Mouse (Mus musculus) CH12.LX (cell line): ENCODE measurements around the gene Zeb2. TPM values are rescaled to one million over a fixed set of nuclear protein-coding genes. Genes with fewer than 3 reads are reported as not detected.

Experiments used
- DNase-seq: peaks from one replicate; pipeline ENCODE4 v3.0.0-alpha.2; 2013; ENCODE audit errors: extremely low read depth
- H3K27ac ChIP-seq: 2 replicates; pipeline ENCODE4 v1.5.1; 2012; ENCODE audit warnings: low read depth, mild to moderate bottlenecking, control low read depth, moderate library complexity; ENCODE audit not compliant: insufficient read depth
- H3K27me3 ChIP-seq: replicated peaks from 2 replicates; pipeline ENCODE3; 2012; ENCODE audit warnings: inconsistent platforms
- H3K36me3 ChIP-seq, 2 experiments: replicated peaks in 1 of 2; 2 replicates each; pipeline versions ENCODE3 to v1.6.1; 2012; ENCODE audit warnings: inconsistent platforms in 1 of 2, low read length in 1 of 2, mild to moderate bottlenecking in 1 of 2, mixed read lengths in 1 of 2, moderate library complexity in 1 of 2; ENCODE audit not compliant: control insufficient read depth in 1 of 2, insufficient read depth in 1 of 2
- H3K4me1 ChIP-seq, 2 experiments: 2 replicates each; pipeline ENCODE4 v1.6.1; 2012; ENCODE audit warnings: inconsistent platforms in 1 of 2, moderate library complexity in 1 of 2; ENCODE audit not compliant: insufficient read depth in 2 of 2, control insufficient read depth in 1 of 2
- H3K4me2 ChIP-seq: 2 replicates; pipeline ENCODE4 v1.6.1; 2012; ENCODE audit warnings: low read depth, mild to moderate bottlenecking, control low read depth; ENCODE audit not compliant: poor library complexity, insufficient read depth, severe bottlenecking
- H3K4me3 ChIP-seq, 3 experiments: fragments of 150-350 bp in 1 of 3; sonication (generic) in 1 of 3; replicated peaks in 1 of 3; 2 replicates each; pipeline versions ENCODE3 to v1.5.1; 2011 to 2012; ENCODE audit warnings: low read depth in 2 of 3, low read length in 2 of 3, mild to moderate bottlenecking in 2 of 3, moderate library complexity in 2 of 3, control low read depth in 1 of 3, improper control_type of control experiment in 1 of 3, inconsistent platforms in 1 of 3, mixed read lengths in 1 of 3; ENCODE audit not compliant: poor library complexity in 1 of 3
- H3K79me2 ChIP-seq: replicated peaks from 2 replicates; pipeline ENCODE4 v1.6.1; 2012; ENCODE audit warnings: mild to moderate bottlenecking, moderate library complexity; ENCODE audit not compliant: control insufficient read depth, poor library complexity, insufficient read depth, severe bottlenecking; ENCODE audit errors: extremely low read depth
- H3K9ac ChIP-seq: 2 replicates; pipeline ENCODE4 v1.6.1; 2012; ENCODE audit warnings: low read depth, mild to moderate bottlenecking, control low read depth, moderate library complexity; ENCODE audit not compliant: insufficient read depth
- H3K9me3 ChIP-seq: replicated peaks from 2 replicates; pipeline ENCODE3; 2012; ENCODE audit warnings: low read length, inconsistent platforms, mixed read lengths
- BHLHE40 ChIP-seq: IDR thresholded peaks from 2 replicates; pipeline ENCODE4 v1.6.1; 2011; ENCODE audit warnings: mild to moderate bottlenecking, low read depth, low read length, improper control_type of control experiment
- CHD1 ChIP-seq: IDR thresholded peaks from 2 replicates; pipeline ENCODE4 v1.6.1; 2012; ENCODE audit warnings: low read depth, low read length, improper control_type of control experiment, inconsistent platforms
- CHD2 ChIP-seq: IDR thresholded peaks from 2 replicates; pipeline ENCODE4 v1.6.1; 2011; ENCODE audit warnings: low read length, improper control_type of control experiment
- E2F4 ChIP-seq: IDR thresholded peaks from 2 replicates; pipeline ENCODE4 v1.6.1; 2011; ENCODE audit warnings: low read depth, low read length, improper control_type of control experiment; ENCODE audit not compliant: insufficient replicate concordance
- ELF1 ChIP-seq: IDR thresholded peaks from 2 replicates; pipeline ENCODE4 v1.6.1; 2014; ENCODE audit warnings: low read depth, mild to moderate bottlenecking, inconsistent platforms, low read length, improper control_type of control experiment
- EP300 ChIP-seq: IDR thresholded peaks from 2 replicates; pipeline ENCODE4 v1.6.1; 2011; ENCODE audit warnings: low read length, improper control_type of control experiment
- ETS1 ChIP-seq: conservative IDR thresholded peaks from 2 replicates; pipeline ENCODE4 v1.6.1; 2012; ENCODE audit warnings: low read depth, mild to moderate bottlenecking, inconsistent platforms, low read length, improper control_type of control experiment, moderate library complexity
- GABPA ChIP-seq: IDR thresholded peaks from 2 replicates; pipeline ENCODE4 v1.6.1; 2012; ENCODE audit warnings: low read depth, low read length, improper control_type of control experiment, inconsistent platforms; ENCODE audit not compliant: insufficient replicate concordance
- JUND ChIP-seq: conservative IDR thresholded peaks from 2 replicates; pipeline ENCODE4 v1.6.1; 2011; ENCODE audit warnings: low read depth, low read length, improper control_type of control experiment
- MAFK ChIP-seq: IDR thresholded peaks from 2 replicates; pipeline ENCODE4 v1.6.1; 2011; ENCODE audit warnings: low read length, improper control_type of control experiment; ENCODE audit not compliant: insufficient replicate concordance
- MAX ChIP-seq: IDR thresholded peaks from 2 replicates; pipeline ENCODE4 v1.6.1; 2011; ENCODE audit warnings: low read length, improper control_type of control experiment
- MAZ ChIP-seq: IDR thresholded peaks from 2 replicates; pipeline ENCODE4 v1.6.1; 2012; ENCODE audit warnings: low read depth, mild to moderate bottlenecking, inconsistent platforms, low read length, improper control_type of control experiment, moderate library complexity
- MEF2A ChIP-seq: IDR thresholded peaks from 2 replicates; pipeline ENCODE4 v1.6.1; 2014; ENCODE audit warnings: low read depth, mild to moderate bottlenecking, inconsistent platforms, low read length, improper control_type of control experiment, borderline replicate concordance
- MYC ChIP-seq: IDR thresholded peaks from 2 replicates; pipeline ENCODE4 v1.6.1; 2011; ENCODE audit warnings: low read depth, mild to moderate bottlenecking, improper control_type of control experiment, low read length
- NELFE ChIP-seq: IDR thresholded peaks from 2 replicates; pipeline ENCODE4 v1.6.1; 2011; ENCODE audit warnings: low read depth, low read length, improper control_type of control experiment
- NRF1 ChIP-seq: IDR thresholded peaks from 2 replicates; pipeline ENCODE4 v1.6.1; 2014; ENCODE audit warnings: low read depth, mild to moderate bottlenecking, inconsistent platforms, low read length, improper control_type of control experiment, moderate library complexity
- PAX5 ChIP-seq: IDR thresholded peaks from 2 replicates; pipeline ENCODE4 v1.6.1; 2012; ENCODE audit warnings: low read length, inconsistent platforms, mixed read lengths
- POLR2A ChIP-seq: IDR thresholded peaks from 2 replicates; pipeline ENCODE4 v1.6.1; 2011; ENCODE audit warnings: low read depth, mild to moderate bottlenecking, improper control_type of control experiment, low read length
- POLR2AphosphoS2 ChIP-seq: IDR thresholded peaks from 2 replicates; pipeline ENCODE4 v1.6.1; 2011; ENCODE audit warnings: low read depth, low read length, improper control_type of control experiment
- RAD21 ChIP-seq: IDR thresholded peaks from 2 replicates; pipeline ENCODE4 v1.6.1; 2011; ENCODE audit warnings: low read depth, mild to moderate bottlenecking, low read length, improper control_type of control experiment, moderate library complexity
- RCOR1 ChIP-seq: conservative IDR thresholded peaks from 2 replicates; pipeline ENCODE4 v1.6.1; 2012; ENCODE audit warnings: low read depth, mild to moderate bottlenecking, inconsistent platforms, low read length, improper control_type of control experiment
- SIN3A ChIP-seq: IDR thresholded peaks from 2 replicates; pipeline ENCODE4 v1.6.1; 2012; ENCODE audit warnings: low read length, improper control_type of control experiment, inconsistent platforms
- TBP ChIP-seq: conservative IDR thresholded peaks from 2 replicates; pipeline ENCODE4 v1.6.1; 2011; ENCODE audit warnings: low read depth, low read length, improper control_type of control experiment
- TCF12 ChIP-seq: IDR thresholded peaks from 2 replicates; pipeline ENCODE4 v1.6.1; 2014; ENCODE audit warnings: low read depth, mild to moderate bottlenecking, inconsistent platforms, low read length, improper control_type of control experiment
- ZMIZ1 ChIP-seq: IDR thresholded peaks from 2 replicates; pipeline ENCODE4 v1.6.1; 2012; ENCODE audit warnings: low read depth, mild to moderate bottlenecking, inconsistent platforms, low read length, improper control_type of control experiment
- ZNF384 ChIP-seq: IDR thresholded peaks from 2 replicates; pipeline ENCODE4 v1.6.1; 2012; ENCODE audit warnings: low read depth, low read length, improper control_type of control experiment, inconsistent platforms
- dilution Hi-C: fragments of 300-500 bp; cut with MboI; formaldehyde crosslinking; loops from 2 replicates; pipeline ENCODE4 v1.14.3; 2020; ENCODE audit warnings: low sequenced_read_pairs; ENCODE audit not compliant: extremely low pct_unique_long_range_greater_than_20kb, extremely low pct_ligation_motif_present
- in situ Hi-C: fragments of 300-500 bp; cut with MboI; formaldehyde crosslinking; loops from 3 replicates; pipeline ENCODE4 v1.14.3; 2019; ENCODE audit warnings: low sequenced_read_pairs, low pct_ligation_motif_present, low pct_unique_long_range_greater_than_20kb, mixed read lengths
- polyA plus RNA-seq: library from polyadenylated mRNA; unstranded; fragments of >175 nt; gene quantifications from 2 replicates; pipeline ENCODE4 v1.2.1, GENCODE M21; 2012; ENCODE audit warnings: low read depth; ENCODE audit not compliant: insufficient read length
- total RNA-seq, 2 experiments: library from RNA; depleted of rRNA; stranded (reverse); fragments of 300-350 nt in 1 of 2; fragments of >200 nt in 1 of 2; gene quantifications; 2 replicates each; pipeline ENCODE4 v1.2.3; 2012 to 2014

Zeb2 gene
- total and polyA plus RNA-seq, 3 experiments, result 12.9 to 25.8 (median 20.8) TPM

DNA sequence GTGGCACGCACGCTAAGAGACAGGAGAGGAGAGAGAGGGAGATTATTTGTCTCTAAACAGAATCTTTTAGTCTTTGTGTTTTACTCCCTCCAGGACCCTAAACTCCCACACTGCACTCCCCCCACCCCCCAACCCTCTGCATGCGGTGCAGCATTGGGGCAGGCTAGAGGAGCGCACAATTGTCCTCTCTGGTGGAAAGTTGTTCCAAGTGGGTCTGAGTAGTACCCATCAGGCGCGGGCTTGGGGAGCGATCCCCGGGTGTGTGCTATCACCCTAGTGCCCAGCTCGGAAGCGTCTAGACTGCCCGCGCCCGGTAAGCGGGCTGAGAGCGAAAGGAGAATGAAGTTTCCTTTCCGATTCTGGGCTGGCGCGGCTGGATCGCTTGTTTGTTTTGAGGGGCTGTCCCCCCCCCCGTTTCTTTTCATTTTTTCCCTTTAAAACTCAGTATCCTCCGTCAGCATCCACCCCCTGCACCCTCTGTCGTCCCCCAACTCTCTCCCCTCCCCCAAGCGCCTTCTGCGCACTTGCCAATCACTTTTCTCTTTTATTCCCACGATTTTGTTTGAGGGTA lies 8.6 kb downstream of the Zeb2 start (continued):
- TF ChIP-seq ETS1, result no peak
- no peak for TF ChIP-seq ELF1
- no peak for TF ChIP-seq RAD21
- no peak for TF ChIP-seq MYC
- no peak for TF ChIP-seq PAX5
- TF ChIP-seq MAX, result 0 out of 2 replicates have a peak, but pooled peaks have one; percentile 30
- TF ChIP-seq EP300, result no peak
- TF ChIP-seq NELFE, result no peak
- TF ChIP-seq POLR2A, result no peak
- TF ChIP-seq RCOR1, result no peak
- TF ChIP-seq SIN3A, result peak; percentile 47
- TF ChIP-seq CHD2, result peak; percentile 33; the same call in 1 of the 2 replicates
- no peak for TF ChIP-seq GABPA
- TF ChIP-seq POLR2AphosphoS2, result no peak

DNA sequence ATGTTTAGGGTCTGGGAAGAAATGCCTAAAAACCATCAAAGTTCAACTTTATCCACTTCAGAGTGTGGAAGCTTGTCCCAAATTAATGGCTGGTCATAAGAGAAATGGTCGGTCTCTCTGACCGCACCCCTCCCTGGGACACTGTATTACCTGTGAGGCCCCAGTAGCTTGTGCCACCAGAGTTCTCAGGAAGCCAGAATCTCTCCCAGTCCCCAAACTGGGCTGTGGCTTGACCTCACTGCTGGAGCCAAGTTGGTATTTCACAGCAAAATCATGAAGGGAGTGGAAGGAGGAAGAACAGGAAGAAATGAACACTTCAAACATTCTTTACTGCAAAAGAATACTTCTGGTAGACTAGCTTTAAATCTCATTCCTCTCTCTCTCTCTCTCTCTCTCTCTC lies 9.6 kb downstream of the Zeb2 start:
- dilution Hi-C loops, result no loop called here

DNA sequence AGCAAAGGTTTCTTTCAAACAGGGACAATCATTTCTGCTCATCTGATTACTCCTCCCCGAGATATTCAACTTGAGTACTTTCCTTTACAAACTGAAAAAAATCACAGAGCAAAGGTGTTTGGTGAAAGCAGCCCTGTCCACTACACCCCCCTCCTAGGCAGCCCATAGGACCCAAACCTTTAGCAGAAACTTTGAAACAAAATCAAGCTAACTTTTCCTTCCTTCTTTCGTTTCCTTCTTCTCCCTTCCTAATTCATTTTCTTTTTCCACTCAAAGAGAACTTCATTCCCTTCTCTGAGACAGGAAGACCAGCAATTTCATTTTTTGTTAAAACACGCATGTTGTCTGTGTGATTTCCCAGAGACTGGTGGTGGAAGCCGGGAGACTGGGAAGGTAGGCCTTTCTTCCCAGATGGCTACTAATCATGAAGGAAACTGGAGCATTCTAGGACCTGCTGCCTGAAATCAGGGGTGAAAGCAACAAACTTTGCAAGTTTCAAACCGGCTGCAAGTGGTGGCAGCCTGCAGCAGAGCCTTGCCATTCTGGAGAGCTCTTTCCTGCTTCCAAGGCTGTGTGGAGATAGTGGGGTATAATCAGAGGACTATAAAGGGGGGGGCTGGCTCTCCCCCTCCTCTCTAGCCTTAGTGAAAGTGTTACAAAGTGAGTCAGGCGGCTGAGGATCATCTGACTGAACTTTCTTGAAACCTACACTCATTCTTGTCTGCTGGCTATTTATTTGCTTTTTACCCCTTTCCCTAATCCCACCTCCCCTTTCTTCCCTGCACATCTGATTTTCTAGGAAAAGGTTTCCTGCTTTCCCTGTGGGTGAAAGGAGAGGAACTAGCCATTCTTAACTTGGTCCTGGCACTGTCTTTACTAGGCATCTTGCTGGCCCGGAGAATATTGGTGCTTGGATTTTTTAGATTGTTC lies 11.0 kb downstream of the Zeb2 start:
- Histone ChIP-seq H3K9me3 (no peaks in the 10 kb centered on the region), H3K27me3 (no peaks in the 10 kb centered on the region), H3K4me1 (peaks cover 2 to 29% of the 10 kb centered on the region in 2 experiments; a peak in 3 of 4 replicates), H3K27ac (peak overlapping the region; percentile 71), H3K9ac (peak overlapping the region; percentile 67), H3K36me3 (peaks cover 7 to 11% of the 10 kb centered on the region in 2 experiments), H3K4me3 (peak overlapping the region; percentile 32 to 45 (median 34)), H3K4me2 (peak overlapping the region; percentile 87), H3K79me2 (peaks cover 99% of the 10 kb centered on the region)
- in situ Hi-C loops (loop anchor here (10.0 to 25.0 kb wide), 3 partner anchors 181 to 1331 kb away; partner anchors contain the start of gene Gtdc1), dilution Hi-C loops (no loop called here)
- no peak for DNase-seq
- TF ChIP-seq RCOR1 (no peak; the same call in 1 of the 2 replicates), EP300 (peak; percentile 52; the same call in 1 of the 2 replicates), ZMIZ1 (no peak), NELFE (no peak), TBP (no peak), BHLHE40 (no peak), CHD2 (no peak), NRF1 (no peak), CHD1 (0 out of 2 replicates have a peak, but pooled peaks have one; percentile 44), TCF12 (no peak), MEF2A (no peak), MYC (no peak), MAX (no peak), MAFK (no peak), POLR2AphosphoS2 (no peak), MAZ (no peak), E2F4 (no peak), ZNF384 (no peak; the same call in 1 of the 2 replicates)

More for the DNA sequence above, 9.6 kb downstream of the Zeb2 start:
- in situ Hi-C loops, result loop anchor here (10.0 to 25.0 kb wide), 3 partner anchors 183 to 1330 kb away; partner anchors contain the start of gene Gtdc1
- peak overlapping the region; percentile 87 for H3K4me2 ChIP-seq
- peak overlapping the region; percentile 22; the same call in 1 of the 2 replicates for H3K27ac ChIP-seq
- TF ChIP-seq JUND (peak; percentile 41; the same call in 1 of the 2 replicates), MYC (no peak)
- no peaks in the 10 kb centered on the region for H3K9me3 ChIP-seq
- peak overlapping the region; percentile 100 for H3K9ac ChIP-seq
- H3K36me3 ChIP-seq, result peaks cover 4 to 6% of the 10 kb centered on the region in 2 experiments
- H3K27me3 ChIP-seq, result no peaks in the 10 kb centered on the region
- H3K4me1 ChIP-seq, result peaks cover 0 to 18% of the 10 kb centered on the region in 2 experiments; a peak in 2 of 4 replicates
- H3K4me3 ChIP-seq, result peak overlapping the region; percentile 5 to 79 (median 73)
- no peak for DNase-seq
- H3K79me2 ChIP-seq, result peaks cover 100% of the 10 kb centered on the region
